Mouse (Mus musculus) ES-E14 (cell line): Measurements from ENCODE around the gene 4921504E06Rik. TPM values are rescaled to one million over a fixed set of nuclear protein-coding genes. Genes with fewer than 3 reads are reported as not detected.

Experiments used
- DNase-seq: peaks from one replicate; pipeline ENCODE4 v3.0.0-alpha.2; 2013; ENCODE audit warnings: low read depth, low spot score
- H3K27ac ChIP-seq: 2 replicates; pipeline ENCODE4 v1.5.1; 2012; ENCODE audit warnings: low read depth, mild to moderate bottlenecking, low read length, moderate library complexity, mixed read lengths; ENCODE audit not compliant: poor library complexity, insufficient read depth, severe bottlenecking
- H3K36me3 ChIP-seq: 2 replicates; pipeline ENCODE4 v1.6.1; 2012; ENCODE audit warnings: mild to moderate bottlenecking, low read length, moderate library complexity, mixed read lengths; ENCODE audit not compliant: control insufficient read depth, poor library complexity, insufficient read depth, severe bottlenecking
- H3K4me1 ChIP-seq, 2 experiments: fragments of 150-350 bp in 1 of 2; sonication (generic) in 1 of 2; 2 replicates each; pipeline ENCODE4 v1.6.1; 2012; ENCODE audit warnings: low read length in 2 of 2, mild to moderate bottlenecking in 1 of 2, mixed read lengths in 1 of 2; ENCODE audit not compliant: control insufficient read depth in 2 of 2, insufficient read depth in 2 of 2, poor library complexity in 1 of 2
- H3K4me3 ChIP-seq, 2 experiments: fragments of 150-350 bp in 1 of 2; sonication (generic) in 1 of 2; 2 replicates each; pipeline ENCODE4 v1.5.1; 2012; ENCODE audit warnings: low read length in 2 of 2, low read depth in 1 of 2, mild to moderate bottlenecking in 1 of 2, mixed read lengths in 1 of 2; ENCODE audit not compliant: insufficient read depth in 1 of 2, poor library complexity in 1 of 2, severe bottlenecking in 1 of 2
- H3K9ac ChIP-seq: 2 replicates; pipeline ENCODE4 v1.6.1; 2012; ENCODE audit warnings: low read depth, mild to moderate bottlenecking, low read length, mixed read lengths; ENCODE audit not compliant: poor library complexity, insufficient read depth, severe bottlenecking
- H3K9me3 ChIP-seq: fragments of 150-350 bp; sonication (generic); 2 replicates; pipeline ENCODE4 v1.6.1; 2012; ENCODE audit warnings: low read depth, mild to moderate bottlenecking, low read length; ENCODE audit not compliant: control insufficient read depth, insufficient read depth
- CHD2 ChIP-seq: IDR thresholded peaks from 2 replicates; pipeline ENCODE4 v1.6.1; 2014; ENCODE audit warnings: mild to moderate bottlenecking, low read depth, low read length, inconsistent platforms
- HCFC1 ChIP-seq: IDR thresholded peaks from 2 replicates; pipeline ENCODE4 v1.6.1; 2012; ENCODE audit warnings: low read length, inconsistent platforms, borderline replicate concordance; ENCODE audit not compliant: insufficient read depth
- MAFK ChIP-seq: IDR thresholded peaks from 2 replicates; pipeline ENCODE4 v1.6.1; 2014; ENCODE audit warnings: mild to moderate bottlenecking, low read depth, low read length, inconsistent platforms; ENCODE audit not compliant: insufficient read depth
- ZC3H11A ChIP-seq: IDR thresholded peaks from 2 replicates; pipeline ENCODE4 v1.6.1; 2012; ENCODE audit warnings: low read depth, mild to moderate bottlenecking, inconsistent platforms, low read length, borderline replicate concordance
- ZNF384 ChIP-seq: IDR thresholded peaks from 2 replicates; pipeline ENCODE4 v1.6.1; 2012; ENCODE audit warnings: low read depth, low read length, inconsistent platforms
- in situ Hi-C, 2 experiments: fragments of 600-800 bp; cut with MboI; formaldehyde crosslinking; loops; one replicate each; pipeline ENCODE4 v1.15.1; 2025; ENCODE audit warnings: low sequenced_read_pairs in 2 of 2, inconsistent platforms in 1 of 2; ENCODE audit not compliant: unreplicated experiment in 2 of 2
- total RNA-seq: library from RNA; depleted of rRNA; stranded (reverse); fragments of 300-350 nt; gene quantifications from 2 replicates; pipeline ENCODE4 v1.2.3, GENCODE M21; 2012; rRNA removed

The 4921504E06Rik gene
- not detected in 2 replicates for total RNA-seq

GRCm38 (mm10) chr2:19553821-19554592 lies at the start of gene 4921504E06Rik:
4921504E06Rik (minus strand) TSS chr2:19553914.
- in situ Hi-C loops, result no loop called here
- peak within 1 kb of the TSS; percentile 32 to 47 for H3K4me3 ChIP-seq
- peak within 1 kb of the TSS; percentile 27; the same call in 1 of the 2 replicates for H3K9ac ChIP-seq
- H3K27ac ChIP-seq, result no peak within 1 kb of the TSS
- H3K36me3 ChIP-seq, result no peaks in the 10 kb centered on the region
- H3K9me3 ChIP-seq, result no peaks in the 10 kb centered on the region
- H3K4me1 ChIP-seq, result peaks cover 0 to 3% of the 10 kb centered on the region in 2 experiments; a peak in 1 of 4 replicates
- TF ChIP-seq CHD2 (no peak), ZNF384 (no peak), MAFK (no peak), HCFC1 (no peak), ZC3H11A (no peak)
- DNase-seq, result peak; percentile 93

DNA sequence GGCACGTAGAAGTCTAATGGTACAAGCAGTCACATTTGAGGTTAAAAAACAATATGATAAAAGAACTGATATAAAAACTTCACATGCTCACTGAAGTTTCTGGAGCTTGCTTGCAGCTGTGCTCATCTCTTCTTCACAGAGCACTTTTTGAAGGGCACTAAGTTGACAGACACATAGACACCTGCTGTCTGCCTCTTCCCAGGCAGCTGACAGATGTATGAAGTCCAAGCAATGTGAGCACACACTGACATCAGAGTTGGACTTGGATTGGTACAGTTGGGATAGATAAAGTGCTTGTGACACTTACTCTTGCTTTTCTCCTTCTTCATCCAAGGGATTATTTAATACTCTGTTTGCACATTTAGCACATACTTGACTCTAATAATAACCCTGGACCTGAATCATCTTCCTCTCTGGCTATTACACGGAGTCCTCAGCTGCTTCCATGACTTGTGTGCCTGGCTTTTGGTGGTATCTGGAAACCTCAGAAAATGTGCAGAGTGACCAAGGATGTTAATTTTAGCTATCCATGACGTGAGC lies 47.7 kb upstream of the 4921504E06Rik start:
- H3K9me3 ChIP-seq, result no peaks in the 10 kb centered on the region
- no peaks in the 10 kb centered on the region for H3K36me3 ChIP-seq
- no peak overlapping the region for H3K9ac ChIP-seq
- in situ Hi-C loops, result no loop called here
- no peak for TF ChIP-seq CHD2
- no peak for TF ChIP-seq ZNF384
- no peak for TF ChIP-seq ZC3H11A
- no peak for TF ChIP-seq MAFK
- peaks cover 0 to 3% of the 10 kb centered on the region in 2 experiments; a peak in 1 of 4 replicates for H3K4me1 ChIP-seq
- no peak for DNase-seq
- no peak overlapping the region for H3K4me3 ChIP-seq
- H3K27ac ChIP-seq, result no peak overlapping the region

GRCm38 (mm10) chr2:19600860-19601259 lies 47.1 kb upstream of the 4921504E06Rik start:
- Histone ChIP-seq H3K9me3 (no peaks in the 10 kb centered on the region), H3K4me3 (no peak overlapping the region), H3K9ac (no peak overlapping the region), H3K27ac (no peak overlapping the region), H3K36me3 (no peaks in the 10 kb centered on the region), H3K4me1 (peaks cover 0 to 3% of the 10 kb centered on the region in 2 experiments; a peak in 1 of 4 replicates)
- in situ Hi-C loops, result no loop called here
- no peak for TF ChIP-seq HCFC1
- TF ChIP-seq ZC3H11A, result no peak
- TF ChIP-seq MAFK, result no peak
- no peak for TF ChIP-seq ZNF384
- no peak for TF ChIP-seq CHD2
- DNase-seq, result no peak

DNA sequence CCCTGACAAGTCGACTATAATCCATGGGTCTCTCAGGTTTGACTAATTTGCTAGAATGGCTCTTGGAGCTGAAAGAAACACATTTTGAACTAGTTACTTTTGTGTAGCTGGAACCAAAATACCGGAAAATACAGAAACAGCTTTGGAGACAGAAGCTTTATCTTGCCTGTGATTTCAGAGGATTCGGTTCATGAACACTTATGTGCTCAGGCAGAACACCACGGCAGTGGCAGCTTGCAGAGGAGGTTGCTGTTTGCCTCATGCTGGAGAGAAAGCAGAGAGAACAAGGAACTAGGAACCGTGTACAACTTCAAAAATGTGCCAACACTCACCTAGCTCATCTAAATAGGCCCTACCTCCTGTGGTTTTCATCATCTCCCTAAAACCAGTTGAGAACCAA lies 46.1 kb upstream of the 4921504E06Rik start:
- H3K4me1 ChIP-seq, result peaks cover 0 to 3% of the 10 kb centered on the region in 2 experiments; a peak in 1 of 4 replicates
- no peak overlapping the region for H3K27ac ChIP-seq
- H3K9me3 ChIP-seq, result no peaks in the 10 kb centered on the region
- no peak overlapping the region for H3K4me3 ChIP-seq
- H3K36me3 ChIP-seq, result no peaks in the 10 kb centered on the region
- in situ Hi-C loops, result no loop called here
- no peak for DNase-seq
- H3K9ac ChIP-seq, result no peak overlapping the region
- no peak for TF ChIP-seq CHD2
- TF ChIP-seq MAFK, result no peak
- no peak for TF ChIP-seq HCFC1
- TF ChIP-seq ZNF384, result no peak
- TF ChIP-seq ZC3H11A, result no peak
